Mouse (Mus musculus) spleen, adult 18-20 months (tissue): ENCODE measurements at regions not wholly inside any gene's neighbourhood (a gene's known extent, or its start where the extent isn't known, plus 50 kb on each side); places are given as distances from the start of the nearest gene placed in this dataset.
A peak's percentile ranks its signal among the peaks of the same experiment; 100 is the strongest.

Source experiments
- DNase-seq, 2 experiments: peaks; one replicate each; pipeline ENCODE4 v3.0.0; 2022; ENCODE audit warnings: mixed read lengths in 2 of 2

GRCm38 (mm10) chr4:88939397-88939796 lies 59.4 kb upstream of the Ifne start:
- DNase-seq: no peak

- no peak for DNase-seq
Observed at GRCm38 (mm10) chr4:88938712-88939032, 58.7 kb upstream of the Ifne start.

- peak in 1 of 2 experiments; percentile 2 for DNase-seq
Observed at GRCm38 (mm10) chr4:88937866-88938711, 58.1 kb upstream of the Ifne start.

- no peak for DNase-seq
Observed at GRCm38 (mm10) chr4:88936976-88937375, 57.0 kb upstream of the Ifne start.

GRCm38 (mm10) chr4:88935901-88936300 lies 55.9 kb upstream of the Ifne start:
- no peak for DNase-seq

GRCm38 (mm10) chr4:88935316-88935715 lies 55.3 kb upstream of the Ifne start:
- DNase-seq: no peak

- DNase-seq: no peak
Observed at GRCm38 (mm10) chr4:88934266-88935025, 54.4 kb upstream of the Ifne start.

DNA sequence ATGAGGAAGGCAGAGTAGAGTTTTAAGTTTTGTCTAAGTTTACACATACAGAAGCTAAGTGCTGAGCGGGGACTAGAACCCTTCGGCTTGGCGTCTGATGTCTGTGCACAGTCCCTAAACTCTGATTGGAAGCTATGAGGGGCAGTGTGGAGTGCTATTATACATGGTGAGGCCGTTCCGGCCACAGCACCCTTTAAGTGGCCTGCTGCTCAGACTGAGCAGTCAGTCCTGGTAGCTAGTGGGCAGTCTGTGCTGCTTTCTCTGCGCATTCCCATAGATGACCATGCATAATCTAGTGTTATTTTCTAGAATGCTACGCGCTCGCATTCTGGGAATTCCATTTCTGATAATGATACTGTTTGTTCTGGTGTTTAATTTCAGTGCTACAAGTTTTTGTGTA lies 51.2 kb upstream of the Ifne start:
- no peak for DNase-seq
